Mouse (Mus musculus) layer of hippocampus, adult 9-10 months (tissue): ENCODE data around the gene Sgms1.

Source experiments
- DNase-seq: peaks from one replicate; pipeline ENCODE4 v3.0.0; 2022; ENCODE audit warnings: low spot score

Gene Sgms1

GRCm38 (mm10) chr19:32175991-32176390, 213.5 kb downstream of the Sgms1 start:
- DNase-seq: no peak

GRCm38 (mm10) chr19:32175013-32175412, 214.5 kb downstream of the Sgms1 start:
- no peak for DNase-seq

GRCm38 (mm10) chr19:32174561-32174960, 215.0 kb downstream of the Sgms1 start:
- DNase-seq: no peak

- no peak for DNase-seq
Observed at GRCm38 (mm10) chr19:32173522-32174184, 215.9 kb downstream of the Sgms1 start.

- DNase-seq: no peak
Observed at GRCm38 (mm10) chr19:32172511-32172981, 217.0 kb downstream of the Sgms1 start.

GRCm38 (mm10) chr19:32171981-32172380, 217.5 kb downstream of the Sgms1 start:
- DNase-seq: no peak

- peak; percentile 81 for DNase-seq
Observed at GRCm38 (mm10) chr19:32169634-32170540, 219.6 kb downstream of the Sgms1 start.

GRCm38 (mm10) chr19:32168031-32168430, 221.5 kb downstream of the Sgms1 start:
- DNase-seq: no peak

- no peak for DNase-seq
Observed at GRCm38 (mm10) chr19:32166823-32167605, 222.5 kb downstream of the Sgms1 start.

- DNase-seq: no peak
Observed at GRCm38 (mm10) chr19:32165711-32166110, 223.8 kb downstream of the Sgms1 start.

GRCm38 (mm10) chr19:32164128-32164527, 225.4 kb downstream of the Sgms1 start:
- no peak for DNase-seq

GRCm38 (mm10) chr19:32159944-32160343, 229.6 kb downstream of the Sgms1 start:
- no peak for DNase-seq

GRCm38 (mm10) chr19:32159168-32159567, 230.3 kb downstream of the Sgms1 start:
- DNase-seq: no peak

GRCm38 (mm10) chr19:32157045-32157444, 232.5 kb downstream of the Sgms1 start:
- DNase-seq: no peak

GRCm38 (mm10) chr19:32152529-32152928, 237.0 kb downstream of the Sgms1 start:
- no peak for DNase-seq

- DNase-seq: no peak
Observed at GRCm38 (mm10) chr19:32148710-32149109, 240.8 kb downstream of the Sgms1 start.

GRCm38 (mm10) chr19:32142383-32142782, 247.1 kb downstream of the Sgms1 start:
- no peak for DNase-seq

- DNase-seq: no peak
Observed at GRCm38 (mm10) chr19:32138361-32139088, 251.0 kb downstream of the Sgms1 start.

- no peak for DNase-seq
Observed at GRCm38 (mm10) chr19:32137904-32138303, 251.6 kb downstream of the Sgms1 start.

- DNase-seq: no peak
Observed at GRCm38 (mm10) chr19:32136888-32137625, 252.5 kb downstream of the Sgms1 start.
